Mouse (Mus musculus) megakaryocyte, embryonic 14.5 days (primary cell): ENCODE measurements around the gene Gm43518. TPM values are rescaled to one million over a fixed set of nuclear protein-coding genes. Genes with fewer than 3 reads are reported as not detected.

Source experiments
- H3K27me3 ChIP-seq: replicated peaks from 2 replicates; pipeline ENCODE3; 2012; ENCODE audit warnings: inconsistent platforms
- H3K36me3 ChIP-seq: replicated peaks from 2 replicates; pipeline ENCODE3; 2012; ENCODE audit warnings: low read length, inconsistent platforms, mixed read lengths
- H3K4me1 ChIP-seq: 2 replicates; pipeline ENCODE4 v1.6.1; 2012; ENCODE audit warnings: inconsistent platforms
- H3K4me3 ChIP-seq: replicated peaks from 2 replicates; pipeline ENCODE3; 2012; ENCODE audit warnings: moderate library complexity, mild to moderate bottlenecking, inconsistent platforms
- H3K9me3 ChIP-seq: 2 replicates; pipeline ENCODE4 v1.6.1; 2012; ENCODE audit warnings: inconsistent platforms
- FLI1 ChIP-seq: IDR thresholded peaks from 2 replicates; pipeline ENCODE4 v1.6.1; 2012; ENCODE audit warnings: low read length, inconsistent platforms, mixed read lengths
- GATA1 ChIP-seq: IDR thresholded peaks from 3 replicates; pipeline ENCODE4 v1.6.1; 2012; ENCODE audit warnings: mixed read lengths, low read length, inconsistent platforms, borderline replicate concordance
- polyA plus RNA-seq: library from polyadenylated mRNA; stranded (reverse); fragments of >175 nt; gene quantifications from 2 replicates; pipeline ENCODE4 v1.2.3, GENCODE M21; 2012; ENCODE audit warnings: low replicate concordance; ENCODE audit not compliant: insufficient read depth

The Gm43518 gene
- polyA plus RNA-seq, 1 experiment, result not detected

GRCm38 (mm10) chr5:123974616-123975111, 47.4 kb downstream of the Gm43518 start:
- no peaks in the 10 kb centered on the region for H3K36me3 ChIP-seq
- TF ChIP-seq GATA1 (no peak), FLI1 (no peak)
- H3K27me3 ChIP-seq, result peaks cover 73% of the 10 kb centered on the region
- no peaks in the 10 kb centered on the region for H3K9me3 ChIP-seq
- peak overlapping the region; percentile 92 for H3K4me3 ChIP-seq
- H3K4me1 ChIP-seq, result peaks cover 38% of the 10 kb centered on the region

- Histone ChIP-seq H3K27me3 (peaks cover 70% of the 10 kb centered on the region), H3K36me3 (no peaks in the 10 kb centered on the region), H3K4me3 (no peak overlapping the region), H3K9me3 (no peaks in the 10 kb centered on the region), H3K4me1 (peaks cover 48% of the 10 kb centered on the region)
- no peak for TF ChIP-seq FLI1
- TF ChIP-seq GATA1, result no peak
Observed at GRCm38 (mm10) chr5:123975668-123976180, 48.5 kb downstream of the Gm43518 start.

GRCm38 (mm10) chr5:123977231-123977630, 50.0 kb downstream of the Gm43518 start:
- H3K4me1 ChIP-seq, result peaks cover 52% of the 10 kb centered on the region
- no peaks in the 10 kb centered on the region for H3K9me3 ChIP-seq
- no peak overlapping the region for H3K4me3 ChIP-seq
- no peaks in the 10 kb centered on the region for H3K36me3 ChIP-seq
- TF ChIP-seq FLI1, result no peak
- TF ChIP-seq GATA1, result no peak
- peaks cover 59% of the 10 kb centered on the region for H3K27me3 ChIP-seq

GRCm38 (mm10) chr5:123978131-123978530, 50.9 kb downstream of the Gm43518 start:
- Histone ChIP-seq H3K36me3 (no peaks in the 10 kb centered on the region), H3K4me3 (no peak overlapping the region), H3K9me3 (no peaks in the 10 kb centered on the region), H3K27me3 (peaks cover 52% of the 10 kb centered on the region), H3K4me1 (peaks cover 51% of the 10 kb centered on the region)
- TF ChIP-seq GATA1, result no peak
- no peak for TF ChIP-seq FLI1

GRCm38 (mm10) chr5:123979221-123979979, 52.2 kb downstream of the Gm43518 start:
- H3K4me1 ChIP-seq, result peaks cover 38% of the 10 kb centered on the region

GRCm38 (mm10) chr5:123979980-123980369, 52.8 kb downstream of the Gm43518 start:
- H3K4me1 ChIP-seq, result peaks cover 34% of the 10 kb centered on the region
- no peak overlapping the region for H3K4me3 ChIP-seq
- H3K27me3 ChIP-seq, result peaks cover 50% of the 10 kb centered on the region
- H3K9me3 ChIP-seq, result no peaks in the 10 kb centered on the region
- no peak for TF ChIP-seq GATA1
- no peak for TF ChIP-seq FLI1
- H3K36me3 ChIP-seq, result no peaks in the 10 kb centered on the region

More at GRCm38 (mm10) chr5:123979221-123979979, 52.2 kb downstream of the Gm43518 start:
- Histone ChIP-seq H3K36me3 (no peaks in the 10 kb centered on the region), H3K27me3 (peaks cover 49% of the 10 kb centered on the region), H3K9me3 (no peaks in the 10 kb centered on the region), H3K4me3 (no peak overlapping the region)
- TF ChIP-seq GATA1, result no peak
- no peak for TF ChIP-seq FLI1

GRCm38 (mm10) chr5:123980521-123981249, 53.5 kb downstream of the Gm43518 start:
- Histone ChIP-seq H3K9me3 (no peaks in the 10 kb centered on the region), H3K36me3 (no peaks in the 10 kb centered on the region), H3K27me3 (peaks cover 50% of the 10 kb centered on the region), H3K4me3 (no peak overlapping the region), H3K4me1 (peaks cover 29% of the 10 kb centered on the region)
- TF ChIP-seq GATA1 (no peak), FLI1 (no peak)

GRCm38 (mm10) chr5:123981250-123981554, 54.0 kb downstream of the Gm43518 start:
- no peak for TF ChIP-seq FLI1
- no peak for TF ChIP-seq GATA1
- no peaks in the 10 kb centered on the region for H3K9me3 ChIP-seq
- no peak overlapping the region for H3K4me3 ChIP-seq
- peaks cover 48% of the 10 kb centered on the region for H3K27me3 ChIP-seq
- H3K36me3 ChIP-seq, result no peaks in the 10 kb centered on the region
- peaks cover 26% of the 10 kb centered on the region for H3K4me1 ChIP-seq

- H3K27me3 ChIP-seq, result peaks cover 40% of the 10 kb centered on the region
- TF ChIP-seq GATA1 (no peak), FLI1 (no peak)
- no peak overlapping the region for H3K4me3 ChIP-seq
- peaks cover 32% of the 10 kb centered on the region for H3K4me1 ChIP-seq
- H3K36me3 ChIP-seq, result no peaks in the 10 kb centered on the region
- no peaks in the 10 kb centered on the region for H3K9me3 ChIP-seq
Observed at GRCm38 (mm10) chr5:123982838-123983237, 55.6 kb downstream of the Gm43518 start.

GRCm38 (mm10) chr5:123985434-123985833, 58.2 kb downstream of the Gm43518 start:
- no peak for TF ChIP-seq FLI1
- no peak for TF ChIP-seq GATA1
- H3K9me3 ChIP-seq, result no peaks in the 10 kb centered on the region
- peaks cover 7% of the 10 kb centered on the region for H3K36me3 ChIP-seq
- H3K4me3 ChIP-seq, result peak overlapping the region; percentile 33
- H3K27me3 ChIP-seq, result peaks cover 48% of the 10 kb centered on the region
- peaks cover 16% of the 10 kb centered on the region for H3K4me1 ChIP-seq
